Mouse (Mus musculus): ENCODE results near the gene Sept9.

DNA sequence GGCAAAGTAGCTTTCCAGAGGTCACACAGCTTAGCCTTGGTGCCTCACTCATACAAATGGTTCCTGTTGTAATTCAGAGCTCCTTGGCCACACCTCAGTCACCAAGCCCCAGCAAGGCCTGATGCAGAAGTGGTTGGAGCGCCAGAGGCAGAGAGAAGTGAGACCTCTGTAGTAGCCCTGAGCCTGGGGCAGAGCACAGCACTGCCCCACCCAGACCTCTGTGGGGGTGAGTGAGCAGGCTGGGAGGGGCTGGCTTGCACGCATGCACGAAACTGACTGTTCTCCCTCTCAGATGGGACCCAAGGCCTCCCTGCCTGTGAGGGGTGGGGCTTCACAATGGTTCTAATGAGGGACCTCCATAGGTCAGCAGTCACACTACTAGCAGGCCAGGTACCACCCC, 121.0 kb downstream of the Sept9 start:
- TF ChIP-seq CTCF (IDR thresholded peaks at IDR 0.05; ENCODE audit: insufficient read depth, low read depth, low read length), result no peak
- no peak for TF ChIP-seq POLR2A (IDR thresholded peaks at IDR 0.05; ENCODE audit: insufficient read depth, low read depth, low read length)
